Mouse (Mus musculus): ENCODE data around the gene Dlx6.

- TF ChIP-seq CTCF (IDR thresholded peaks at IDR 0.05; ENCODE audit: borderline replicate concordance, insufficient read depth, low read depth, low read length), result no peak
- no peak for TF ChIP-seq POLR2A (IDR thresholded peaks at IDR 0.05; ENCODE audit: borderline replicate concordance, insufficient read depth, low read length)
These were observed at the start of gene Dlx6 for GRCm38 (mm10) chr6:6863160-6863870.

All from cerebellum, adult 2 months (tissue).